Mouse (Mus musculus) embryo, embryonic 10 days (tissue): Measurements from ENCODE around the gene Afg1l.

Source experiments
- DNase-seq: peaks from one replicate; pipeline ENCODE4 v3.0.0-alpha.2; 2015; ENCODE audit warnings: low spot score

The Afg1l gene

GRCm38 (mm10) chr10:42477550-42478340 is 620 bp downstream of the Afg1l start:
- DNase-seq = no peak

- DNase-seq = peak; percentile 17
Observed at GRCm38 (mm10) chr10:42476774-42477475, 1.4 kb downstream of the Afg1l start.

GRCm38 (mm10) chr10:42474946-42475514 is 3.3 kb downstream of the Afg1l start:
- DNase-seq = no peak

GRCm38 (mm10) chr10:42464805-42465204 is 13.6 kb downstream of the Afg1l start:
- DNase-seq = no peak

GRCm38 (mm10) chr10:42464224-42464623 is 14.1 kb downstream of the Afg1l start:
- peak; percentile 65 for DNase-seq

- DNase-seq = no peak
Observed at GRCm38 (mm10) chr10:42457557-42458191, 20.7 kb downstream of the Afg1l start.

GRCm38 (mm10) chr10:42455981-42456380 is 22.4 kb downstream of the Afg1l start:
- no peak for DNase-seq

- DNase-seq = no peak
Observed at GRCm38 (mm10) chr10:42454690-42455089, 23.7 kb downstream of the Afg1l start.

- DNase-seq = no peak
Observed at GRCm38 (mm10) chr10:42454266-42454665, 24.1 kb downstream of the Afg1l start.

GRCm38 (mm10) chr10:42449672-42450071 is 28.7 kb downstream of the Afg1l start:
- DNase-seq = no peak

GRCm38 (mm10) chr10:42448371-42448770 is 30.0 kb downstream of the Afg1l start:
- peak; percentile 75 for DNase-seq

- DNase-seq = no peak
Observed at GRCm38 (mm10) chr10:42446145-42446544, 32.2 kb downstream of the Afg1l start.

- no peak for DNase-seq
Observed at GRCm38 (mm10) chr10:42436842-42437805, 41.2 kb downstream of the Afg1l start.

GRCm38 (mm10) chr10:42417530-42418174 is 60.7 kb downstream of the Afg1l start:
- DNase-seq = no peak

- DNase-seq = no peak
Observed at GRCm38 (mm10) chr10:42415821-42416470, 62.4 kb downstream of the Afg1l start.

GRCm38 (mm10) chr10:42410748-42411537 is 67.4 kb downstream of the Afg1l start:
- DNase-seq = no peak

- no peak for DNase-seq
Observed at GRCm38 (mm10) chr10:42390436-42390835, 87.9 kb downstream of the Afg1l start.

GRCm38 (mm10) chr10:42388181-42388580 is 90.2 kb downstream of the Afg1l start:
- DNase-seq = no peak

- DNase-seq = no peak
Observed at GRCm38 (mm10) chr10:42384946-42385644, 93.3 kb downstream of the Afg1l start.
